Mouse (Mus musculus): Measurements from ENCODE around the gene Pmepa1. TPM values are rescaled to one million over a fixed set of nuclear protein-coding genes. Genes with fewer than 3 reads are reported as not detected.

Gene Pmepa1
- polyA plus RNA-seq, 1 experiment = 38.0 TPM

DNA sequence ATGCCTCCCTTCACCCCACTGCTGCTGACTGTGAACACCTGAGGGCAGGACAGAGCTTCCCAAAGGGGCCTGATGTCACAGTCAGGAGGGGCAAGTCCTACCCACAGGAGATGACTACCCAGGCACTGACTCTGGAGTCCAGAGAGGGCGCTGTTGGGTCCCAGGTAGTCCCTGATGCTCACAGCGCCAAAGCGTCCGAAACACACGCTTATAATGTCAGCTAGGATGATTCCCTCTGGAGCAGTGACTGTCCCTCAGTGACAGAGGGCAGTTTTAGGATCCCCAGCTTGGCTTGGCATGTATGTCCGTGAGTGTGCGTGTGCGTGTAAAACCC, 43.6 kb downstream of the Pmepa1 start:
- 81% methylated on average over 8 of the region's 8 CpGs for WGBS

DNA sequence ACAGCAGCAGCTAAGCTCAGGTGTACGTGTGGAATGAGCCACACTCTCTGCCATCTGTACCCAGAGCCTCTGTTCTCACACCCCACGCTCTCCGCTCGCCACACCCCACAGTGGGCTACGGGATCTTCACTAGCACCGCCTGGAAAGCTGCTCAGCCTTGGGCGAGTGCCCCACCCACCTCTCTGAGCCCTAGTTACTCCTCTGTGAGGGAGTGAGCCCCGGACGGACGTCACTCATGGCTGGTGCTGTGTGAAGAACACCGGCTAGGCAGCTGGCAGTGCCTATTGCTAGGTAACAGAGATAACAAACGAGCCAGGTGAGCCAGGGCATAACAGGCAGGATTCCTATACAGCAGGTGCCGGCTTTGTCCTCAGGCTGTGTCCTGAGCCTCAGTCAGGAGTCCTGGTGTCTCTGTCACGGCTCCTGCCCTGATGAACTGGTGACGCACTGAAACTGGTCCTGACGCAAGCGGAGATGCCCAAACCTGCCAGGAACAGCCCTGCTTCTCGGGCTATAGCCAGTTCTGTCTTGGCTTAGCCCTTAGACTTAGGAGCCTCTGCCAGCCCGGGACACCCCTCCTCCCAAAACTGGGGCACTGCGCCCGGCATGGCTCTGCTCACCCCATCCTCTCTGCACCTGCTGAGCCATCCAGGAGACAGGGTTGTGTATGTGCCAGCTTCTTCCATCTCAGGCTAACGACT, 44.1 kb downstream of the Pmepa1 start:
- DNase-seq (ENCODE audit: low read depth, low spot score) = no peak
- 36% methylated on average over 22 of the region's 22 CpGs for WGBS

More for the DNA sequence above, 43.6 kb downstream of the Pmepa1 start:
- DNase-seq (ENCODE audit: low read depth, low spot score) = no peak

DNA sequence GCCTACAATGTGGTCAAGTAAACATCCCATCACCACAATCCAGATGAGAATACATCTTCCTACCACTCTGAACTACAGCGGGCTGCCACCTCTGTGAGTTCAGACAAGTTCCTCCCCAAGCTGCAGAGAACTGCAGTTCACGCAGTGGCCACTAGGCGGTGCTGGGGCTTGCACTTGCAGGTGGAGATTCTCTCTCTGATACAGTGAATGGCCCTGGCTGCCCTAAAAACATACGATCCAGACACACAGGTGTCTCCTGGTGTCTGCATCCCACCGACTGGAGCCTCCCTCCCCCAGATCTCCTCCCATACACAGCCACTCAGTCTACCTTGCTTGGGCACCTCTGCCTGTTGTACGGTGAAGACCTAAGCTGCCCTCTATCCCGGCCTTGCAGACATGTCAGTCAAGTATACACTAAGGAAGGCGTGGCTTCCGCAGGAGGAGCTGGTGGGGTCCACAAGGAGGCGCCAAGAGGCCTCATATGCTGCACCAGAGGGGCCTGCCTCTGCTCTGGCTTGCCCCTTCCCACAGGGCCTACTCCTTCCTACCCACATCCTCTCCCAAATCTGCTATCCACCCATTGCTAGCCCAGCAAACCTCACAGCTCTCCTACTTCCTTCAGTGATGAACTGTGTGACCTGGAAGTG, 46.6 kb downstream of the Pmepa1 start:
- 8% methylated on average over 10 of the region's 10 CpGs for WGBS
- peak; percentile 64 for DNase-seq (ENCODE audit: low read depth, low spot score)

DNA sequence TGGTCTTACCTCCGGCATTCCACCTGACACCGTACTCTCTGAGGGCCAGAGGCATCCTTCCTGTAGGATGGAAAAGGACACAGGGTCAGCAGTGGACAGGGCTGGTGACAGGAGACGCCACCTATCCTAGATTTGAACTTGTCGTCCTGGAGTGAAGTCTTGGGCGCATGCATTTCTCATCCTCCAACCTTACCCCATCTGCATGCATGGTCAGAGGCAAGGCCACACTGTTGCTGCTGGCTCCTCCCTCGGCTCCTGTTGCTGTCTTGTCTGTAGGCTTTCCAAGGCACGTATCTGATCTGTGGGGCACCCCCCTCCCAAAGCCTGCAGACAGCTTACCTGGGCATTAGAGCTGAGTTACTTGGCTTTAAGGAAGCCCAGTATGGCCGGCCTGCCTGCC, 47.8 kb downstream of the Pmepa1 start:
- WGBS = 85% methylated on average over 8 of the region's 8 CpGs

DNA sequence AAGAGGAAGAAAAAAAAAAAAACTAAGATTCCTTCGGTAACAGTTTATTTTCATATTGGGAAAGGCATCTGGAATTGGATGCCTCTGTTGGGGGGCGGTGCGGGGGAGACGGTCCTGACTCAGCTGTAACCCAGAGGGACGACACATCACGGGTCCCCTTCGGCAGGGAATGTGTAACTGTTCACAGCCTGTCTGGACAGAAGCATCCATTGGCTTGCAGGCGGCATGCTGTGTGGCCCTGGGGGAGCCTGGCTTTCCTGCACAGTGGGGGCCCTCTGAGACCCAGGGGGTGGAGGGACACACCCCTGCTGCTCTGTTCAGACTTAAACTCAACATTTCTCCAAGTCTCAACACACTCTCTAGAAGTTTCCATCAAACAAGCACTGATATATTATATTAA, 49.5 kb downstream of the Pmepa1 start:
- no peak for DNase-seq (ENCODE audit: low read depth, low spot score)
- 89% methylated on average over 8 of the region's 8 CpGs for WGBS

More for the DNA sequence above, 47.8 kb downstream of the Pmepa1 start:
- DNase-seq (ENCODE audit: low read depth, low spot score) = no peak

DNA sequence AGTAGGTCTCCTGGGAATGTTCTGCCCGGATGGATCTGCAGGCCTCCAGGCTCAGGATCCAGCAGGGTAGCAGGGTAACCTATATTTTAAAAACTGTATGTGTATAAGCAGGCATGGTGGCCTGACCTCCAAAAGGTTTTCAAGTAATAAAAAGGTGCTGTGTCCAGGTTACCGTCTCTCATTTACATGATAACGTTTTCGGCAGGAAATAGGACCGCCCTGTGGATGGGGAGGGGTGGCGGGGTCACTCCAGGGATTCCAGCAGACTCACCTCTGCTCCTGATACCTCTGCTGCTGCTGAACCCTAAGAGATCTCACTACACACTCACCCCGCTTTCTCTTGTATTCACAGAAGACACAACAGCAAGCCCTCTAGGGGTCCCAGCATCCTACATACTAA, 50.4 kb downstream of the Pmepa1 start:
- 86% methylated on average over 7 of the region's 7 CpGs for WGBS
- DNase-seq (ENCODE audit: low read depth, low spot score) = no peak

DNA sequence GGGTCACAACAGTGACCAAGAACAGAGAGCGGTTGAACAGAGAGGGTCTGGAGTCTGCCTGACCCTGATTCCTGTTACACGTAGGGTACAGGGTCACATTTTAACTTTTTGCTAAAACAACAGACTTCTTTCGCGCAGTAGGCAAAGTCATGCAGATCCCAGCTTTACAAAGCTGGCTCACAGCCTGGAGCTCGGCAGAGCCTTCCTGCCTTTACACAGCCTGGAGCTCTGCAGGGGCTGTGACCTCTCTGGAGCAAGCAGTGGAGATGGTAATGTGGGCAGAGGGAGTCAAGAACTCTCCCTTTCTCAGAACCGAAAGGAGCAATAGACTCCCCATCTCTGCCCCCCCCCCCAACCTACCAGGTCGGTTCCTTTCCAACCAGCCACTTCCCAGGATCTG, 51.5 kb downstream of the Pmepa1 start:
- WGBS = 63% methylated on average over 7 of the region's 7 CpGs

DNA sequence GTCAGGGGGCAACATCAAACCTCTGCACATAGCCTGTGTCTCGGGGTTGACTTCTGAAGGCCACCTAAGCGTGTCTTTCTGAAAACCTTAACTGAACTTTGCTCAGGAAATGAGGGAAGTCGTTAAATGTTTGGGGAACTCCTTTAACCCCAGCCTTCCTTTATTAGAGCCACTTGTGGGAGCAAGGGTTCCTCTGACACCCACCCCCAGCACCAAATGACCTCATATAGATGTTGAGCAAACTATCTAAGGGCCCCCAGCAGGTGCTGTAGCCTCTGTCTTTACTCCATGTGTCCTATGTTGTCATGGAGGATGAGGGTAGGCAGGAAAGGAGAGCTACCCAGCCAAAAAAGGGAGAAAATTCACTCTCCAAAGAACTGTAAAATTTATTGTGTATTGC, 52.2 kb downstream of the Pmepa1 start:
- DNase-seq (ENCODE audit: low read depth, low spot score) = no peak
- whole genome bisulfite sequencing = 10% methylated on average over 3 of the region's 3 CpGs

More for the DNA sequence above, 51.5 kb downstream of the Pmepa1 start:
- DNase-seq (ENCODE audit: low read depth, low spot score) = no peak

DNA sequence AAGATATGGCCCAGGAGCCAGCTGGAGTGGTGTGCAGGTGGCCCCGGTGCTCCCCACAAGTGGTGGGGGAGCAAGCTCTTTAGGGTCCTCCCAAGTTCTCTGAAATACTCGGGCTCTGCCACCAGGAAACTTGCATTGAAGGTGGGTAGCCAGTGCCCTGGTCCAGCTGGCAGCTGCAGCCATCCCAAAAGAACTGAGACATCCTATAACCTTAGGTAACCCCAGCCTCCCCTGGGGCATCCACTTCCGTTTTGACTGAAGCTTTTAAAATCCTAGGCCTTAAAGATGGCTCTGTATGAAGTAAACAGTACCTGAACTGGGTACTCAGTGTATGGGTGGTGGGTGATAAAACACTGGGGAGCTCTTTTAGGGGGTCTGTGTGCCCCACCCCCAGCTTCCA, 52.8 kb downstream of the Pmepa1 start:
- no peak for DNase-seq (ENCODE audit: low read depth, low spot score)
- 61% methylated on average over 3 of the region's 3 CpGs for WGBS

DNA sequence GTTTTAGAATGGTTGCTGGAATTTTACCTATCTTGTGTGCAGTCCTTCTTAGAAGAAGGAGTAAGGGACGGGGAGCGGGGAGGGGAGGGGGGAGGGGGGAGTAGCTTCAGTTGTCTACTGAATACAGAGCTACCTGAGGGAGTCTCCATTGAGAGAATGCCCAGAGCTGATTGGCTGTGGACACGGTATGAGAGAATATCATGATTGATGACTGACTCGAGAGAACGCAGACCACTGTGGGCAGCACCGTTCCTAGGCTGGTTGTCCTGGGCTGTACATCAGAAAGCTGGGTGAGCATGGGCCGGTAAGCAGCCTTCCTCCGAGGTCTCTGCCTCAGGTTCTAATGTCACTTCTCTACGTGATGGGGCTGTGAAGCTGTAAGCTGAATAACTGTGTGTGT, 55.6 kb downstream of the Pmepa1 start:
- DNase-seq (ENCODE audit: low read depth, low spot score) = no peak

DNA sequence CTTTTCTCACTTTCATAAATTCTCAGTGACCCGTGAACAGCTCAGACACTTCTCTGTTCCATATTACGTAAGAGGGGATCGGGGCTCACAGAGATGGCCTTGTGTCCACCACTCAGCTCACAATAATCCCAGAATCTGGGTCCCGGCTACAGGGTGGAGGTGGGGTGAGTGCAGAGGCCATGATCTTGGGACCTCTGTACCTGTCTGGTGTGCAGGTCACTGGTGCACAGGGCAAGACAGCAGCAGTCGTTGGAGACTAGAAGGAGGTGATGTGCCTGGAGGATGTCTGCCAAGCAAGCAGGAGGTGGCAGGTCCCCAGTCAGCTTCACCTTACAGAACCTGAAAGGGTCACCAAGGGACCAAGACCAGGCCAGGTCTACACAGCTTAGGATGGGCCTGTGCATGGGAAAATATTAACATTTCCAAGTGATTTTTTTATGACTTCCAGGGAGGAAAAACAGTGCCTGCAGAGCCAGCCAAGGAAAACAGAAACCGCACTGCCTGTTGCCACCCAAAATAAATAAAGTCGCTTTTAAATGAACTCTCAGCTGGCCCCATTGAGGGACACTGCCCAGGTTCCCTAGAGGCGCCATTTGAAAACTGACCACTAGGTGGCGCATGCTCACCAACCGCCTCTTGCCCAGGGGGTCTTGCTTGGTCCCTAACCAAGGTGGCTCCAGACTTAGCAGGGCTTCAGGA, 56.9 kb downstream of the Pmepa1 start:
- peak; percentile 65 for DNase-seq (ENCODE audit: low read depth, low spot score)
- 21% methylated on average over 10 of the region's 10 CpGs for WGBS

More for the DNA sequence above, 55.6 kb downstream of the Pmepa1 start:
- WGBS = 90% methylated on average over 9 of the region's 9 CpGs

DNA sequence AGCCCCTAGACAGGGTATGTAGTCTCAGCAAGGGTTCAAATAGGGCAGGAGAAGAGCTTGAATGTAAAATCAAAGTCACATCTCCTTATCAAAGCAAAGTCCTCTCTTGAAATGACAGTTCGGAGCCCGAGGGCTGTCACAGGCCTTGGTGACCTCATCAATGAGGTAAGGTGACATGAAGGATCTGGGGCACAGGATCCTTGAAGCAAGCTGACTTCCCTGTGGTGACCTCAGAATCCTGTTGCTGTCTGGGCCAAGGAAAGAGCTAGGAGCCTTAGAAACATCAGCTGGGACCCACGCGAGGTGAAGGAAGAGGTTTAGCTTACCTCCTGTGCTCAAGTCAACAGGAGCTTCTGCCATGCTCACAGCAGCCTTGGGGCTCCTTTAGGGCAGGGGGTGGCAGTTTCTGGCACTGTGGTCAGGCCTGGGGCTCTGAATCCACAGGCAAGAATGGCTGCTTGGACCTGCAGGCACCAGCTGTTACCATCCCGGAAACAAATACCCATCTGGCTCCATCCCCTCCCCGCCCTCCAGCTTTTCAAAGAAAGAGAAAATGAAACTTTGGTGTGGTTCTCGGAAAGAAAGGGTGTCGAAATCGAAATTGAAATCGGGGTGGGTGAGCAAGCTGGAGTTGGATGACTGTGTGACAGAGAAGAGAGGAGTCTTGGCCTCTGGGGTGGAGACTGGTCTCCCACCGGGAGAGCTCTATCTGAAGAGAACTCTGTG, 57.8 kb downstream of the Pmepa1 start, which contains the start of gene Zbp1:
Gene Zbp1, minus strand, starts transcription at position 508 of the 726 bp plus-strand sequence.
- 32% methylated on average over 11 of the region's 11 CpGs for WGBS
- DNase-seq (ENCODE audit: low read depth, low spot score) = peak; percentile 74

DNA sequence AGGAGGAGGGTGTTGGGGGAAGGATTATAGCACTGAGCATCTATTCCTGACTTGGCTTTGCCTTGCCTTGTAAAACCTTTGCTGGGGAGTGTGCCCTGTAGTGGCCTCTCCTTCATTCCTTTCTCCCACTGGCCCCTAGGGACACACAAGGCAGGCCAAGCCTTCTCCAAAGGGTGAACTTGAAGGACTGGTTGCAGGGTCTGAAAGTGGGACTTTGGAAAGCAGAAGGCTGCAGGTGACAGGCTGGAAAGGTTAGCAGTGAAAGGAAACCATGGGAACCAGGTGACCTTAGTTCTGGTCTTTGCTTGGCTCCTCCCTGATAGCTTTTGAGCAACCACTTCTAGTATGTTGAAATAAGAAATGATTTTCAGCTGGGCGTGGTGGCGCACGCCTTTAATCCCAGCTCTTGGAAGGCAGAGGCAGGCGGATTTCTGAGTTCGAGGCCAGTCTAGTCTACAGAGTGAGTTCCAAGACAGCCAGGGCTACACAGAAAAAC, 58.5 kb downstream of the Pmepa1 start:
- DNase-seq (ENCODE audit: low read depth, low spot score) = no peak

DNA sequence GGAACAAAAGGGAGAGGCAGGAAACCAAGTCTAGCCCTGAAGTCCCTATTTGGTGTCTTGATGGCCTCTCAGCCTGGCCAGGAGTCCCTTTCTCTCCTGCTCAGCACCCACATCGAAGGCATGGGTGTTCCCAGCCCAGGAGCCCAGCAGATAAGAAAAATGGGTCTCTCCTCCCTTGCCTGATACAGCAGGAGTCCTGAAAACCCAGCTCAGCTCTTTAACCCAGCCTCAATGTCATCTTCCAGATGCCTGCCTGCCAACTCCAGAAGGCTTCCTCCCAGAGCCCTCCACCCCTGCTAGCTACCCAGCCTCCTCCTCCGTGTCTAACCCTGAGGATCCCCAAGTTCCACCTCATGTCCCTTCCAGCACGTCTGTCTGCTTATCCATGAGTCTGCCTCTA, 59.1 kb downstream of the Pmepa1 start:
- DNase-seq (ENCODE audit: low read depth, low spot score) = no peak
- 65% methylated on average over 3 of the region's 3 CpGs for WGBS

More for the DNA sequence above, 58.5 kb downstream of the Pmepa1 start:
- 74% methylated on average over 5 of the region's 5 CpGs for WGBS

DNA sequence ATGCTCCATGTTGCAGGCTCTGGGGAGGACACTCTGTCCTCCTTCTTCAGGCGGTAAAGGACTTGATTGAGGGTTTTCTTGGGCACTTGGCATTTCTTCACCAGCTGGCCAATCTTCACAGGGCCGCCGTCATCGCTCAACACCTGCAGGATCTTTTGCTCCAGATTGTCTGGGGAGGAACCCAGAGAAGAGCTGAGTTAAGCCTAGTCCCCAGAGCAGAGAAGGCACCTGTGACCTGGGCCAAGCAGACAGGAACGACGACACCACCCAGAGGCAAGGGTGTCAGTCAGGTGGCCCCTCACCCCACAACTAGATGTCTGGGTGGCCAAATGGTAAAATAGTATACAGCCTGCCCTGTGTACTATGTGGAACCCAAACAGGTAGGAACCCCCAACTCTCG, 59.5 kb downstream of the Pmepa1 start:
- 88% methylated on average over 7 of the region's 7 CpGs for WGBS
- DNase-seq (ENCODE audit: low read depth, low spot score) = no peak

DNA sequence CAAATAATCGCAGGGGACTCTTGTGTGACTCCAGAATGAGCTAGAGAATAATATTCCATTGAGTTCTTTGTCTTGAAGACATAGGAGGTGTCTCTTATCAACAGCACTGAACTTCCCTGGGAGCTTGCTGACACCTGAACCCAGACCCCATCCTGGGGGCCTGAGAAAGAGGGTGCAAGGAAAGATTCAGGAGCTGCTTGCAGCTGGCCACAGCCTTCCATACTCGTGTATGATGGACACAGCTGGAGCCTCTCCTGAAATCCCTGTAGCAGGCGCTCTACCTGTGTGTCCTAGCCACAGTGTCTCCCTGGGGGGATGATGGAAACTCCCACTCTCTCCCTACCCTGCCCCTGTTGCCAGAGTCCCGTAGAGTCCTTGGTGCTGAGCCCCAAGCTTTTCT, 64.1 kb downstream of the Pmepa1 start:
- no peak for DNase-seq (ENCODE audit: low read depth, low spot score)
- whole genome bisulfite sequencing = 88% methylated on average over 4 of the region's 4 CpGs

DNA sequence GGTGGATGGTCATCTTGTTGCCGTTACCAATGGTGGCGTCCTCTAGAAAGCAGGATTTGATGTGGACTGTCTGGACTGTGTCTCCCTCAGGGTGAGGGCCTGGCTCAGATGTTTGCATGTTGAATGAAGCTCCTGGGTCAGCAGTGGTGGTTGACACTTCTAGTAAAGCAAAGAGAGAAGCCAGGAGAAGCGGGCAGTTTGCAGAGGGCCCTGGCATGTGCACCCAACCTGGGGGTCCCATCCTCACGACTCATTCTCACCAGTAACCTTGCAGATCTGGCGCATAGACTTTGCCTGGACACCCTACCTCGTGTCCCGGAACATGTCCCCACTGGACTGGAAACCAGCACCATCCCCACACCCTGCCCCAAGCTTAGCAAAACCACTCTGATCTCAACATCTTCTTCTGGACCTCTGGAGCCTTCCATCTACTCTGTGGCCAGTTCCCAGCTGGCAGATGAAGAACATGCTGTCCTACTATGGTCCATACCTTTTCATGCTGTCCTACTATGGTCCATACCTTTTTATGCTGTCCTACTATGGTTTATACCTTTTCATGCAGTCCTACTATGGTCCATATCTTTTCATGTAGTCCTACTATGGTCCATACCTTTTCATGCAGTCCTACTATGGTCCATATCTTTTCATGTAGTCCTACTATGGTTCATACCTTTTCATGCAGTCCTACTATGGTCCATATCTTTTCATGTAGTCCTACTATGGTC, 67.1 kb downstream of the Pmepa1 start:
- 94% methylated on average over 7 of the region's 7 CpGs for WGBS
- no peak for DNase-seq (ENCODE audit: low read depth, low spot score)

DNA sequence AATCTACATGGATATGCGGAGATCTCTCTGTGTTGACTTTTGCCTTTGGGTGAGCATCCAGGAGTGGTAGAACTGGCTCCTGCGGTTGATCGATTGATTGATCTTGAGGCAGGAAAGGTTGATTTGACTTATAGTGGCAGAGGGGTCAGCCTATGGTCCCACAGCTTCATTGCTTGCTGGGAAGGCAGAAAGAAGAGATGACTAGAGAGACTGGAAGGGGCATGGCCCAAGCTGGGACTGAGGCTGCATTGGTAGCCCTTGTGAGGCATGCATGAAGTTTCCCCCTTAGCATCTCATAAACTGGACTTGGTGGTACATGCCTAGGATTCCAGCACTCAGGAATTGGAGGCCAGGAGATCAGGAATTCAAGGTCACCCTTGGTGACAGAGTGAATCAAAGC, 69.3 kb downstream of the Pmepa1 start:
- no peak for DNase-seq (ENCODE audit: low read depth, low spot score)
- 96% methylated on average over 3 of the region's 3 CpGs for WGBS

DNA sequence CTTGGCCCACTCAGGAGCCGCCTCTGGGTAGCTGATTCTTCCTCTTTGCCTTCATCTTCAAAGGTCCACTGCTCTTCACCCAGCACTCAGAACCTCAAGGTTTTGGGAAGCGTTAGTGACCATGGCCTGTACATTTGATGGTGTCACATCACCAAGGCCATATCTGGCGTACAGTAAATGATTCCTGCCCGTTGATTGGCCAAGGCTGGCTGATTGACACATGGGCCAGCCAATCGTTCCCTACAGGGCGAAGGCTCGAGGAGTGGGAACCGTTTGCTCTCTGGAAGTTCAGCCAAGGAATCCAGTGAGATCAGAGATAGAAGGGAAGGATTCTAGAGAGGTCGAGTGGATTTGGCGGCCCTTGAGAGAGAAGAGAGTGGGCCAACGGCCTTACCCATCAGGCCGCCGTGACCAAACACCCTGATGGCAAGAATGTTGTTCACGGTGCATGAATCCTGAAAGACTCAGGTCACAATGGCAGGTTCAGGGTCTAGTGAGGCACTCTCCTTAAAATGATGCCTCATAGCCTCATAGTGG, 70.7 kb downstream of the Pmepa1 start:
- WGBS = 93% methylated on average over 14 of the region's 14 CpGs
- no peak for DNase-seq (ENCODE audit: low read depth, low spot score)
